Mouse (Mus musculus): ENCODE measurements at regions not wholly inside any gene's neighbourhood (a gene's known extent, or its start where the extent isn't known, plus 50 kb on each side); places are given as distances from the start of the nearest gene placed in this dataset.

GRCm38 (mm10) chr16:95647854-95648253, 54.0 kb upstream of the Ets2 start:
- DNase-seq, result peak; percentile 83

- DNase-seq, result no peak
These were observed 56.6 kb upstream of the Erg start for GRCm38 (mm10) chr16:95642784-95643590.

- no peak for DNase-seq
These were observed 54.3 kb upstream of the Erg start for GRCm38 (mm10) chr16:95640670-95641069.

GRCm38 (mm10) chr16:95639677-95640076, 53.3 kb upstream of the Erg start:
- DNase-seq, result no peak

- DNase-seq, result no peak
These were observed 51.5 kb upstream of the Erg start for GRCm38 (mm10) chr16:95637850-95638249.

GRCm38 (mm10) chr16:95636615-95637014, 50.2 kb upstream of the Erg start:
- no peak for DNase-seq

All from right cerebral cortex, postnatal 14 days (tissue).